Mouse (Mus musculus) G1E (cell line): Measurements from ENCODE around the gene Nlk.

Experiments used
- CTCF ChIP-seq: IDR thresholded peaks from 2 replicates; pipeline ENCODE4 v1.5.1; 2012; ENCODE audit warnings: low read depth, low read length, inconsistent platforms, mixed read lengths
- GATA1 ChIP-seq: IDR thresholded peaks from 2 replicates; pipeline ENCODE4 v1.6.1; 2012; ENCODE audit warnings: borderline replicate concordance, low read length, inconsistent platforms, mixed read lengths
- GATA2 ChIP-seq: IDR thresholded peaks from 2 replicates; pipeline ENCODE4 v1.6.1; 2012; ENCODE audit warnings: low read depth, low read length, inconsistent platforms, borderline replicate concordance
- POLR2AphosphoS5 ChIP-seq: IDR thresholded peaks from 2 replicates; pipeline ENCODE4 v1.6.1; 2012; ENCODE audit warnings: low read depth, low read length, inconsistent platforms; ENCODE audit not compliant: insufficient replicate concordance
- TAL1 ChIP-seq: conservative IDR thresholded peaks from 2 replicates; pipeline ENCODE4 v1.6.1; 2012; ENCODE audit warnings: low read depth, low read length, inconsistent platforms, mixed read lengths

DNA sequence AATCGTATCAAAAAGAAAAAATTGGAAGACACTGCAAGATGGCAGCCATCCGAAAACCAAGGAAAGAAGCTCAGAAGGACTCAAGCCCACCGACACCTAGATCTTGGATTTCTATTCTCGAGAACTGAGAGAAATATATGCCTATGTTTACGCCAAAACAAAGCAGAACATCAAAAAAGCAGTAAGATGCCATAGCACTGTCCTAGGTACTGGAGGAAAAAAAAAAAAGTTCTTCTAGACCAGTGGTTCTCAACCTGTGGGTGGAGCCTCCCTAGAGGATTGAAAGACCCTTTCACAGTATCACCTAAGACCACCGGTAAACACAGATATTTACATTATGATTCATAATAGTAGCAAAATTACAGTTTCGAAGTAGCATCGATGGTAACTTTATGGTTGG is 3.9 kb downstream of the Nlk start:
- no peak for TF ChIP-seq CTCF
- no peak for TF ChIP-seq GATA2
- no peak for TF ChIP-seq POLR2AphosphoS5
- TF ChIP-seq GATA1, result no peak
- TF ChIP-seq TAL1, result no peak
